Mouse (Mus musculus): ENCODE measurements around the gene Anxa4.

DNA sequence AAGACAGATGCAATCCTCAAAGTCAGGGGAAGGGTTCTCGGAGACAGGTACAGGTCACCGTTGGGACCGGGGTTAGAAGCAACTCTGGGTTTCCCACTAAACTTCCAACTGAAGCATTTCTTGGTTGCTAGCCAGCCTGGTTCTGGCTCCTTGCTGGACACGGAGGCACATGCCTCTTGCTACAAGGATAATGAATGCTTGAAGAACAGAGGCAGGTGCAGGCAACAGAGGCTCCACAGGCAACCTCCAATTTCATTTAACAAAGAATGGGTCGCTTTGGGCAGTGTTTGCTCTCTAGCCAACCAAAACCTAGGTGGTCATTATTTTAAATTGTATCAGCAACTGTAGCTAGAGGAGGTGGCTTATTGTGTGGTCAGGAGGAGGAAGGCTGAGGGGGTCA, 573 bp upstream of the Anxa4 start:
- no peak for TF ChIP-seq CTCF (IDR thresholded peaks at IDR 0.05; ENCODE audit: borderline replicate concordance, insufficient read depth, low read depth, low read length)
- no peak for TF ChIP-seq POLR2A (IDR thresholded peaks at IDR 0.05; ENCODE audit: borderline replicate concordance, insufficient read depth, low read length)

Data from cerebellum, adult 2 months (tissue).